In the genomic region with DNA sequence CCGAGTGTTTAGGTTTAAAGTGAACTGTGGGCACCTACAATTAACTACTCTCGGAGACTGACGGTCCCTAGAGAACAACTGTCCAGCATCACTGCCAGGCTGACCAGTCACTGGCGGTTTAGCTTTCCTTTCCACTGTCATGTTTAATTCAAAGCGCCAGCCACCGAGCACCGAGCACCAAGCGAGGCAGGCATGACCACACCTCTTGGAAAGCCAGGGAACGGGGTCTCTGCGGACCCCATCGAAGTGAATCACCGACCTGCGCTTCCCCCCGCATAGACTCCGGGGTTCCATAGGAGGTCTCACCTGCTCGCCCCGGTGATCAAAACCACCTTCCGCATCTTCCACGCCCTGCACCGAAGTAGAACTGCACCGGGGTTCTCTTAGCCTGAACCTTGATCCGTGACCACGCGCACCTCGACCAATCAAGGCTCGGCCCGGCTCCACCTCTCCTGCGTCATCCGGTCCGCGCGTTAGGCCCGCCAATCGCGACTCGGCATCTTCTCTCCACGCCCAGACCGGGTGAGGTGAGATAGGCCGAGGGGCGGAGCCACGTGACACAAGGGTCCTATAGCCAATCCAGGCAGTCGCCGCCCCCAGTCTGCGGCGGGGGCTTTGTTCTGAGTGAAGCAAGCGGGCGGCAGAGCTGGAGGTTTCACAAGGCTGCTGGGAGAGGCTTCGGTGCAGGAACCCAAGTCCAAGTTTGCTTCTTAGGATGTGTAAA, we compare ENCODE assay signal across 8 mouse cellular contexts. TPM values are rescaled to one million over a fixed set of nuclear protein-coding genes. Genes with fewer than 3 reads are reported as not detected.
A peak's percentile ranks its signal among the peaks of the same experiment; 100 is the strongest.
DNase-seq lines count a peak whose midpoint lies in the region; ATAC-seq lines count a peak whose summit lies in the region.

Hsd17b7 (minus strand) TSS at position 450 of the 724 bp plus-strand sequence.

- peak within 1 kb of the TSS; percentile 84 for H3K27ac ChIP-seq in intestine, embryonic 14.5 days (ENCODE audit: low read depth)

- intact Hi-C loops in left cerebral cortex, postnatal 14 days (cut with DNase I), result loop anchor here (5.0 kb wide), 1 partner anchor 168 kb away; no protein-coding TSS in a partner anchor

- under 1% methylated on average over 48 of the region's 48 CpGs for WGBS in intestine, embryonic 14.5 days

- peaks cover 31% of the 10 kb centered on the region for H3K36me3 ChIP-seq in intestine, embryonic 14.5 days (ENCODE audit: control insufficient read depth, insufficient read depth, low read length)

- no peaks in the 10 kb centered on the region for H3K9me3 ChIP-seq in intestine, embryonic 14.5 days (ENCODE audit: control insufficient read depth, low read length)

- peaks cover 13% of the 10 kb centered on the region for H3K4me1 ChIP-seq in intestine, embryonic 14.5 days (replicated peaks; ENCODE audit: control insufficient read depth, insufficient read depth, low read length)

- H3K4me3 ChIP-seq in intestine, embryonic 14.5 days (ENCODE audit: low read depth, low read length), result peak within 1 kb of the TSS; percentile 69

- peak; percentile 100 for ATAC-seq in intestine, embryonic 14.5 days (replicated peaks; ENCODE audit: low FRiP score, low TSS enrichment, low read depth)

- H3K27me3 ChIP-seq in intestine, embryonic 14.5 days (replicated peaks; ENCODE audit: control insufficient read depth, insufficient read depth, low read length), result no peaks in the 10 kb centered on the region

- peak within 1 kb of the TSS; percentile 52 for H3K9ac ChIP-seq in intestine, embryonic 14.5 days (ENCODE audit: low read length)

- peak within 1 kb of the TSS; percentile 90 for H3K4me2 ChIP-seq in intestine, embryonic 14.5 days (ENCODE audit: low read length)

- peak; percentile 92 to 94 for DNase-seq in adrenal gland, adult 18-20 months (ENCODE audit: low spot score in 2 of 2)
- peak; percentile 100 for DNase-seq in embryo, embryonic 11 days
- peak; percentile 98 for DNase-seq in gastrocnemius, postnatal 25 days
- peak; percentile 95 for DNase-seq in intestine, embryonic 14.5 days (ENCODE audit: low spot score)
- peak; percentile 99 for DNase-seq in left cerebral cortex, postnatal 14 days (ENCODE audit: low spot score in 2 of 2)
- DNase-seq in mesoderm, embryonic 11.5 days (ENCODE audit: low read depth, low spot score), result peak; percentile 99
- DNase-seq in right cerebral cortex, postnatal 36 days (ENCODE audit: low spot score in 2 of 2), result peak; percentile 99
- peak; percentile 99 for DNase-seq in yolk sac, embryonic 10.5 days (ENCODE audit: low spot score)

RNA-seq across cellular contexts. Expression of gene Hsd17b7, which starts in this region (rescaled TPM):
- 10 to 100 TPM; 16.6 to 95.1 TPM for total RNA-seq in adrenal gland, adult 18-20 months (2021)
- total RNA-seq in gastrocnemius, postnatal 25 days (2021), result 1 to 10 TPM; 2.5 to 7.0 TPM
- 20.0 and 21.6 TPM in 2 replicates for polyA plus RNA-seq in intestine, embryonic 14.5 days (2014; fragmentation: Nextera tagmentation; extraction: Ambion mirVana)
- 10 to 100 TPM; 16.6 to 19.8 TPM for total RNA-seq in left cerebral cortex, postnatal 14 days (2021)

Comparison
In these comparisons a context has a peak if more than half of its experiments do, and no peak if none do; other contexts are left out.
1. Peak in every context shown above with its lines: DNase-seq, ATAC-seq, H3K4me3 ChIP-seq and H3K27ac ChIP-seq.